Mouse (Mus musculus) brain, embryonic 14.5 days (tissue): Measurements from ENCODE around the gene Mta3. TPM values are rescaled to one million over a fixed set of nuclear protein-coding genes. Genes with fewer than 3 reads are reported as not detected.
"Not testable (repeated sequence)": the region's sequence is repeated elsewhere in the genome, so short reads cannot be mapped to it uniquely, and the experiment has no call there.

Source experiments
- DNase-seq: peaks from one replicate; pipeline ENCODE4 v3.0.0-alpha.2; 2011; ENCODE audit warnings: low read depth
- CTCF ChIP-seq: fragments of 200-500 bp; IDR thresholded peaks from 2 replicates; pipeline ENCODE4 v1.5.1; 2012; ENCODE audit warnings: inconsistent platforms, mild to moderate bottlenecking, moderate library complexity, borderline replicate concordance; ENCODE audit not compliant: insufficient read depth, insufficient read length; ENCODE audit errors: extremely low read depth
- POLR2A ChIP-seq: fragments of 200-500 bp; IDR thresholded peaks from 2 replicates; pipeline ENCODE4 v1.6.1; 2012; ENCODE audit warnings: mild to moderate bottlenecking, inconsistent platforms, borderline replicate concordance; ENCODE audit not compliant: poor library complexity, insufficient read depth, insufficient read length, severe bottlenecking; ENCODE audit errors: extremely low read depth
- polyA plus RNA-seq: library from polyadenylated mRNA; depleted of rRNA; stranded (reverse); fragments of >200 nt; gene quantifications from 2 replicates; pipeline ENCODE4 v1.2.3, GENCODE M21; 2012

The Mta3 gene
- polyA plus RNA-seq, 1 experiment = 38.0 TPM

DNA sequence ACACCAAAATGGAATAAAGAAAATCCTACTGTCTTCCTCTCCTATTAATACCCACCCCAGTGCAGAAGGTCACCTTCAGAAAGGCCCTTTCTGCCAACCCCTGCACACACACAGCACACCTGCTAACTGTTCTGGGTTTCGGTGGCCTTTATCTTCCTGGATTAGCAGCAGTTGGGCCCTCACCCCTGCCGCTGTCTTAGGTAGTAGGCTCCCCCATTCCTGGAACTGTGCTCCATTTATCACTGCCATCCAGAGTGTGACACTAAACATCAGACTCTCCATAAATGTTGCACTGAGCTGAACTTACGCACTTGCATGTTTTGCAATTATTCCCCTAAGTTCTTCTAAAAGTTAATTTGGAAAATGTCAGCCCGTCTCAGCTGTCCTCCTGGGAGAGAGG, 14.6 kb upstream of the Mta3 start:
- no peak for DNase-seq
- no peak for TF ChIP-seq POLR2A
- no peak for TF ChIP-seq CTCF

GRCm38 (mm10) chr17:83693941-83694340, 12.0 kb upstream of the Mta3 start:
- TF ChIP-seq CTCF (no peak), POLR2A (no peak)

GRCm38 (mm10) chr17:83695785-83696184, 10.2 kb upstream of the Mta3 start:
- no peak for DNase-seq
- TF ChIP-seq POLR2A = no peak
- TF ChIP-seq CTCF = no peak

More at GRCm38 (mm10) chr17:83693941-83694340, 12.0 kb upstream of the Mta3 start:
- DNase-seq = no peak

GRCm38 (mm10) chr17:83699062-83699724, 6.8 kb upstream of the Mta3 start:
- no peak for TF ChIP-seq POLR2A
- no peak for TF ChIP-seq CTCF
- DNase-seq = no peak

GRCm38 (mm10) chr17:83700125-83700524, 5.8 kb upstream of the Mta3 start:
- DNase-seq = no peak
- TF ChIP-seq CTCF (no peak), POLR2A (no peak)

DNA sequence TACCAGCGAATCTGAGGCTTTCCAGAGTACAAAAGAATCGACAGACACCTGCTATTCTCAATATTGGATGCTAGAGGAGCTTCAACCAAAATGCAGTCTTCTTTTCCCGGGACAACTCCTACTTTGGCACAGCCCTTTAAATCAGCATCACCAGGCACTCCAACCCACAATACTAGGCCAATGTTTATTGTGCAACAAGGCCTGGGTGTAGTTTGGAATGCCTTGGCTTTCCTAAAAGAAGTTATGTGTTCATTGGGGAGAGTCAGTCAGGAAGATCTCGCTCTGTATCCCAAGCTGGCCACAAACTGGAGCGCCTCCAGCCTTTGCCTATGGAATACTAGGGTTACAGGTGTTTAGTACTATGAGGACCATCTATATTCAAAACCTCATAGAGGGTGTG, 1.5 kb upstream of the Mta3 start:
- DNase-seq = no peak

GRCm38 (mm10) chr17:83705352-83706115, 429 bp upstream of the Mta3 start:
- no peak; the same call in 1 of the 2 replicates for TF ChIP-seq POLR2A
- no peak for TF ChIP-seq CTCF
- DNase-seq = peak; percentile 84

More for the DNA sequence above, 1.5 kb upstream of the Mta3 start:
- TF ChIP-seq POLR2A = no peak
- no peak for TF ChIP-seq CTCF

GRCm38 (mm10) chr17:83706594-83707126, 697 bp downstream of the Mta3 start:
- TF ChIP-seq POLR2A = no peak
- TF ChIP-seq CTCF = no peak
- DNase-seq = peak; percentile 61

GRCm38 (mm10) chr17:83707372-83707771, 1.4 kb downstream of the Mta3 start:
- DNase-seq = peak; percentile 20
- TF ChIP-seq CTCF = no peak

DNA sequence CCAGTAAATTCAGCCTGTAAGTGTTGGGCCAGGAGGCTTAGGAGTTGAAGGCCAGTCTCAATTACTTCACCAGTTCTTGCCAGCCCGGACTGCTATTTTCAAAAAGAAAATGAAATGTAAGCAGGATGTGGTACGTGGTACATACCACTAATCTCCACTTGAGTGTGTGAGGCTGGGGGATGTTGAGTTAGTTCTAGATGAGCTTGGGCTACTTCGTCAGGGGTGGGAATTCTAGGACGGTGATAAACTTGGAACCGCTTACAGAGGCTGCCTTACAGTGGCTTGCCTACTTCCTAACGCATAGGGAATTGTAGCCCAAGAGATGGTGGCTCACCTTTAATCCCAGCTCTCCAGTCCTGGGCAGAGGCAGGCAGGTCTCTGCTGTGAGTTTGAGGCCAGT, 1.9 kb downstream of the Mta3 start:
- no peak for DNase-seq
- TF ChIP-seq CTCF = no peak
- TF ChIP-seq POLR2A = no peak

DNA sequence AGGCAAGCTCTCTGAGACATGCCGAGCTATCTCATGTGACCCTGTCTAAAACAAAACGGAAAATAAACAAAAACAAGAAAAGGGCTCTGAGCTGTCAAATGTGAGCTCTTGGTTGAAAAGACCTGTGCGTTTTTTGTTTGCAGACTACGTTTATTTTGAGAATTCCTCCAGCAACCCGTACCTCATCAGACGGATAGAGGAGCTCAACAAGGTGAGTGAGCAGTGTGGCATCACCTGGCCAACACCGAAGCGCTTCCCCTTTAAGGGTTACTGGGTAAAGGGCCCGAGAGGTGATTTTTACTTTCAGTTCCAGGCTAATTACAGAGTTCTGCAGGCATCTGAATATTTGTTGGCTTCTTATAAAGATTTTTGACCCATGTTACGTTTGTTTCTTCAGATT, 2.3 kb downstream of the Mta3 start:
- TF ChIP-seq CTCF = no peak
- TF ChIP-seq POLR2A = no peak
- DNase-seq = no peak

DNA sequence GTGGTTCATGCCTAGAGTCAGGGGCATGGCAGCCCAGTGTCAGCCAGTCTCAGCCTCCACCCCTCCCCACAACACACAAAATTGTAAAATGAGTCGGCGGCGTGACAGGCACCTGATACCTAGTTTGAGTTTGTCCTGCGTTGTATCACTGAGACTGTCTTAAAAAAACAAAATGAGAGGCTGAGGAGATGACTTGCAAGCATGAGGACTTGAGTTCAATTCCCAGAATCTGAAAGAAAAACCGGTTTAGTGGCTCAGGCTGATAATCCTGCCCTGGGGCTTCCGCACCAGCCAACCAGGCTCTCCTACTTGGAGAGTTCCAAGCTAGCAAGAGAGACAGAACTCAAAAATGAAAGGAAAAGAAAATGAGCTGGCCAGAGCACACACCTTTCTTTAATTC, 2.9 kb downstream of the Mta3 start:
- TF ChIP-seq POLR2A (no peak), CTCF (no peak)
- DNase-seq = no peak

DNA sequence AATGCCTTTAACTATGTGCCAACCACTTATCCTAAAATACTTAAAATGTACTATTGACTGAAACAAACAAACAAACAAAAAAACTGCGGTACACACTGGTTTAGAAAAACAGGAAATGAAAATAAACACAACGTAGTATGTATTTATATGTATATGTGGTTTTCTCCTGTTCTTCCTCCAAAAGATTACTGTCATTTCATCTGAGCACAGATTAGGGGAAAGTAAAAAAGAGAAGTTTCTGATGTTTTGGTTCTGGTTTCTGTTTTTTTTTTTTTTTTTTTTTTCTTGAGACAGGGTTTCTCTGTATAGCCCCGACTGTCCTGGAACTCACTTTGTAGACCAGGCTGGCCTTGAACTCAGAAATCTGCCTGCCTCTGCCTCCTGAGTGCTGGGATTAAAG, 3.6 kb downstream of the Mta3 start:
- DNase-seq = not testable (repeated sequence)

- TF ChIP-seq POLR2A = no peak
- TF ChIP-seq CTCF = no peak
- no peak for DNase-seq
Measured at GRCm38 (mm10) chr17:83710639-83711038, 4.7 kb downstream of the Mta3 start.

GRCm38 (mm10) chr17:83712341-83712740, 6.4 kb downstream of the Mta3 start:
- TF ChIP-seq POLR2A (no peak), CTCF (no peak)
- DNase-seq = no peak

DNA sequence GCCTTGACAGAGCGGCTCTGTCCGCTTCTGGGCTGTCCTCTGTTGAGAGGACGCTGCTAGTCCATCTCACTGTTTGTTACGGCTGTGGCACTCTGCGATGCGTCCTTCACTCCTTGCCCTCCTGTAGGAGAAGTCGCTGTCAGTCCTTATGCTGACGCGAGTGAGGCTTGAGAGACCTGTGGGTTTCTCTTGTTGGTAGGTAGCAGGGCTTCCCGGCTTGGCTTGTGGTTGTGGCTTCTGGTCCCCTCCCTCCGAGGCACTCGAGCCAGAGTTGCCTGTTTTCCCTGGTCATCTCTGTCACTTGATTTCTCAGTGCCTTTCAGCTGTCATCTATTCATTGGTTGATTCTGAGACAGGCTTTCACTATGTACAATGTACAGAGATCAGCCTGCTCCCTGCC, 14.5 kb downstream of the Mta3 start:
- TF ChIP-seq CTCF (no peak), POLR2A (no peak)
- DNase-seq = no peak
